Mouse (Mus musculus) erythroid progenitor cell, adult 5-6 weeks (primary cell): Measurements from ENCODE around the gene Nsa2. TPM values are rescaled to one million over a fixed set of nuclear protein-coding genes. Genes with fewer than 3 reads are reported as not detected.
"Not testable (repeated sequence)": the region's sequence is repeated elsewhere in the genome, so short reads cannot be mapped to it uniquely, and the experiment has no call there.

Experiments used
- ATAC-seq: replicated peaks from 2 replicates; pipeline ENCODE4 v1.8.0; 2016; ENCODE audit warnings: moderate number of reproducible peaks, mild to moderate bottlenecking, moderate TSS enrichment, inconsistent platforms; ENCODE audit not compliant: poor library complexity, low FRiP score, severe bottlenecking
- total RNA-seq, 2 experiments: library from RNA; stranded (forward) in 1 of 2; stranded (reverse) in 1 of 2; fragments of 150-400 nt in 1 of 2; fragments of 186-747, 209-891 nt in 1 of 2; gene quantifications; 2 replicates each; pipeline versions ENCODE4 v1.2.3 to v1.2.4; 2015 to 2017; ENCODE audit warnings: low replicate concordance in 2 of 2

The Nsa2 gene
- 52.0 and 132 TPM in 2 replicates for total RNA-seq (2015; ENCODE audit: low replicate concordance)
- total RNA-seq (2017; ENCODE audit: low replicate concordance): 70.3 and 93.3 TPM in 2 replicates

DNA sequence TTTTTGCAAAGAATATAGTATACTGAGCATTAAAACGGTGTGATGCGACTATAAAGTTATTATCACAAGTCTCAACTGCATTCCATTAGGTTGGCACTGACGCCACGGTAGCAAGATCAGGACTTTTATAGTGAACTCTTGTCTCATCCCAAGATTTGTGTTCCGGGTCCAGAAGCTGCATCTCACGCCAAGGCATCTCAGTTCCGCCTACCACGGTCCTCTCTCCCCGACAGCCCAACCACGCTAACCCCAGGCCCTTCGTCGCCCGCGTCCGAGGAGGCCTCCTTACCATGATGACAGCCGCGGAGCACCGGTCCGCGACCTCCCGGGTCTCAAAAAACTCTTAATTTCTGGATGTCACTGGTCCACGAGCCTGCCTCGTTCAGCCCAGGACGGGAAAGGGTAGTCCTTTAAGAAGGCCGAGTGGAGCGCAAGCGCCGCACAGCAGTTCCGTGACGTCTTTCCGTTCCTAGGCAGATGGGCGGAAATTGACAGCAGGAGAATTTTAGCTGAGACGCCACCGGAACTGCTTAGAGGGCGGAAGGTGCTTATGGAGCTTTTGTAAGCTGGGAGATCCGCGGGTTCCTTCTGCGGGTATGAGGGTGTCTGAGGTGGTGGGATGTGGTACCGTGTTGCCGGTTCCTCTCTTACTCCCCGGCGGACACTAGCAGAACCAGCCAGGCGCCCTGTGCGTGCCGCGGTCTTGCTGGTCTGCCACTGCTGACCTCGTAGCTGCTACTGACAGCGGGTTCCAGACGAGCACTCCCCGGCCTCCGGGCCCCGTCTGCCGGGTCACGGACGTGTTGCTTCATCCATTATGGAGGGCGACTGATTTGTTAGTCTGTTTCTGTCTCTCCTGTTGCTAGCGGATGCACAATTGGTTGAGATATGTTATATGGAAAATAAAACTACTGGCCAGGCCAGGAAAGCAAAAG lies at the start of gene Nsa2, which contains the start of gene Gfm2:
TSS of gene Nsa2 (minus strand) at position 472 of the 935 bp plus-strand sequence.
TSS of gene Gfm2 (plus strand) at position 472 of the 935 bp plus-strand sequence.
- ATAC-seq: peak; percentile 100

DNA sequence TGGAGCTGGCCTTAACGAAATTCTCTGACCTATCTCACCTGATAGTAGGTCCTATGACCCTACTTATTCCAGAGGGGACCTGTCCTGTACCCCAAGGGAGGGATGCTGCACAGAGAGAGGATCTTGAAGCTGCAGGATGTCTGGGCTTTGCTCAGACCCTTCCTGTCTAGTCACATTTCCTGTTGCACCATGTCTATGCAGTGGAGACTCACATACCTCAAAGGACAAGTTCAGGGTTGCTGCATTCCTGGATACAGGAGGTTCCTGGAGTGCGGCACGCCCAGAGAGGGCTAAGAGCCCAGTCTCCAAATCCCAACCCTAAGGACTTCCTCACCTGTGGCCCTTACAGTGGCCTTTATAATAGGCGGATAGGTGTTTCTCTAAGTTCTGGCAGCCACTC lies 48.6 kb upstream of the Nsa2 start:
- ATAC-seq: no peak

DNA sequence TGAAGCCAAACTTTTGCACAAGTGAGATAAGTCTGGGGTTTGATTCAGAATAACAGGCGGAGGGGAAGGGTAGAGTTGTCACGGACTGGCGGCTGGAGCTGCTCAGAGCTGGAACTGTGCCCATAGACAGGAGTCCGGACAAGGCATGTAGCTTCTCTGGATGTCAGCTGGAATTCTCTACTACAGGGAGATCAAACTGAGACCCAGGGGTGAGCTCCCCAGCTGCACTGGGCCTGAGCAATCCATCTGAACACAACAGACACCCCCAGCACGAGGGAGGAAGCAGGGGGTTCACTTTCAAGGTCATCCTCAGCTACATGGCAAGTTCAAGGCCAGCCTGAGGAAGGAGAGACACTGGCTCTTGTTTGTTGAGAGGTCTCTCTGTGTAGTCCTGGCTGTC lies 46.9 kb upstream of the Nsa2 start:
- no peak for ATAC-seq

DNA sequence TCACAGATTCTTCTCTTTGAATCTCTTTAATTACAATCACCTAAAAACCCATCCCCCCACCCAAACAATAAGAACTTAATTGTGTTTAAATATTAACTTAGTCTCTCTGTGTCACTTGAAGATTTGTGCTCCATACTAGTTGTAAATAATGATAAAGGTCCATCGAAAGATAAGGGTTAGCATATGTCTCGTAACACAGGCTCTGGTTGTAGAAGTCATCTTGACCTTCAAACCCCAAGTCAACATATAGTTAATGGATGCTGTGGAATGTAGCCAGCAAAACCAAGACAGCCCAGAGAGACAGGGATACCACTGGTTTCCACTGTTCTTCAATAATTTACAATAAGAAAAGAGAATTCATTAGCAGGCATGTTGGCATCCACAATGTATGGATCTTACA lies 46.4 kb upstream of the Nsa2 start:
- ATAC-seq: no peak

DNA sequence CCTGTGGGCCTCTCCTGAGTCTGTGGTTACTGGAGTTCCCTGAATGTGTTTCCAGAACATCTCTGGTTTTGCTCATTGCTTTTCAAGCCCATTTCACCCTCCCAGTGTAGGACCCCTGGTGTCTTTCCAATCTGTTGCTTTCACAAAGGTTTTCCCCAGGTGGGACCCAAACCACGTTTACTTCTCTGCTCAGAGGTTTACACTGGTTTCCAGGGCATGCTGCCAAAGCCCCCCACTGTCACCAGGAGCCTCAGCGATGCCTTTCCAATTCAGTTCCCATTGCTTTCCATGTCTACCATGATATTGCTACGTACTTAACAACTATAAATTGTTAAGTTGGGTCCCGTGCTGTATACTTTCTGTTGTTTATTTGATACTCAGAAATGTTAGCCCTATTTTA lies 45.1 kb upstream of the Nsa2 start:
- ATAC-seq: no peak

DNA sequence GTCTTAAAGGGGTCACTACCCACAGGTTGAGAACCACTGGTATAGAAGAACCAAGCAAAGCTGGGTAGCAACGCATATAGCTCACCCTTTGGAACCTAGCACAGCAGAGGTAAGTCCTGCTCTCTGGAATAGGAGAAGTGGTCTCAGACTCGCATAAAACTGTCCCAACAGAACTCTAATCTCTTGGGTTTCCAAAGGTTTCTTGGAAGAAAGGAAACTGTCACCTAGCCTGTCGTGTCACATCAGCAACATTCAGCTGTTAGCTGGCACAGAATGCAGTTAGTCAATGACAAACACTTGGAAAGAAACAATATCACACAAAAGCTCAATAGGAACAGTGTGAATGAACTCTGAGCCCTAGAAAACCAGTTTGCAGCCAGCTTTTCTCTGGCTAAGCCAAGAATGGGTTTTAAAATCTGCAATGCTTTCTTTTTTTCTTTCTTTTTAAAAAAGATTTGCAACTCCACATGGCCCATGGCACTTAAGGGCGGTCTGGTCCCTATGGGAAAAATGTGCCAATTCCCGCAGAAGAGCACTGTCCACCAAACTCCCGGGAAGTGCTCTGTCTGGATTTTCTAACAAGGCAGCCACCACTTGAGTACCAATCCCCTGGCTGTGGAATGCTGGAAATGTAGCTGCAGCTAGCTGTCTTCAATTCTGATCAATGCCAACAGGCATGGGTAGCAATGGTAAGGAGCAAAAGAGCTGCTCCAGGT lies 42.5 kb upstream of the Nsa2 start:
- no peak for ATAC-seq

DNA sequence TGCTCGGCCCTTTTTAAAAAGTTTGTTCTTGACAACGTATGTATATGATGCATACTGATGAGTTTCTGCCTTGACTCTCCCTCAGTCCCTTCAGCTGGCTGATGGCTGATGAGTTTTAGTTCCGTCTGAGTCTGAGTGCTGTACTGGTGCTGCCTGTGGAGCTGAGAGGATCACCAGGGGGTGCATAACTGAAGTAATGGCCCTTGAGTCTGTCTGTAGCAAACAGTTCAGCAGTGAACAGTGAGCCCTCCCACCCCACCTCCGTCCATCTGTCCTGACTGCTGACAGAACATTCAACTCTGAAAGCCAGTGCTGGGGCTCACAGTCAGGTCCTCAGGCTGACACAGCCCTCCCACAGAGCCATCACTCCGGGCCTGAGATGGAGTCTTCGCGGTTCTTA lies 41.2 kb upstream of the Nsa2 start:
- ATAC-seq: no peak

DNA sequence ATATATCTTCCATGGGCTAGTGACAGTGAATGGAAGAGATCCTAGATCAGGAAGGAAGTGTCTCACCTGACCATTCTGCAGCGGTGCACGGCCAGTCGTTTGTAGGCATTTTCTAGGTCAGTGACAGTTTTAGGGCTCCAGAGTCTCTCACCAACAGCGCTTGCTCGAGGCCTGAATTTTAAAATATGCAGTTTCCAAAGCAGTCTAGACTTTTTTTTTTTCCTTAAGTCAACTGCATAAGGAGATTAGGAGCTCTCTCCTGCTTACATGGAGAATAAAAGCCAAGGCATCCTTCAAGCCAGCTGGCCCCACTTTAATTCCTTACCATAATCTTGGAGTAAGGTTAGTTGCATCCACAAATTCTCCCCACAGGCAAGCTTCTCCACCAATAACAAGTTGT lies 39.0 kb upstream of the Nsa2 start:
- ATAC-seq: no peak

DNA sequence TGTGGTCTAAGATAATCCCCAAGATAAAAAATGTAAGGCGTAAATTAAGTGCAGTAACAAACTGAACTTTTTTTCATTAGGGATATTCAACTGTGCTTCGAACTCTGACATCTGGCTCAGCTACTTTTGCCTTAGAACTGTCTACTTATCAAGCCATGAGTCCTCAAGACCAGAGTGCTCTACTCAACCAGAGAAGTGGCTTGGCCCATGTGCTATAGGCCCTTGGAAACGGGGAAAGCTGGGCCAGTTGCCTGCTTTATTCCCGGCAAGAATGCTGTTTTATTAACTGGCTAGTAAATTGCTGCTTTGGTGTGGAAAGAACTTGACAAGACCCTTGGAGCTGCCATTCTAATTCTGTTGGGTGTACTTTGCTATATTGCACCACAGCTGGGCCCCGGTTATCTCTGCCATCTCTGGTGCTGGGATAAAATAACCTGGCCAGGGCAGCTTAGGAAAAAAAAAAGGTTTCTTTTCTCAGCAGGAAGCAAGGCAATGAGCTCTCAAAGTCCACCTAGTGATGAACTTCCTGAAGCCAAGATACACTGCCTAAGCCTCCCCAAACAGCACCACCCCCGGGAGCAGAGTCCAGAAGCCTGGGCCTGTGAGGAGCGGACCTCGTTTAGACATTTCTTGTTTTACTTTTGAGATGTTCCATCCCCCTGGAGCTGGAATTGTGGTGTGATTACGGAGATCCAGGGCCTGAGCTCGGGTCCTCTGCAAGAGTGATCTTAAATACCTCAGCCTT lies 38.0 kb upstream of the Nsa2 start:
- ATAC-seq: no peak

DNA sequence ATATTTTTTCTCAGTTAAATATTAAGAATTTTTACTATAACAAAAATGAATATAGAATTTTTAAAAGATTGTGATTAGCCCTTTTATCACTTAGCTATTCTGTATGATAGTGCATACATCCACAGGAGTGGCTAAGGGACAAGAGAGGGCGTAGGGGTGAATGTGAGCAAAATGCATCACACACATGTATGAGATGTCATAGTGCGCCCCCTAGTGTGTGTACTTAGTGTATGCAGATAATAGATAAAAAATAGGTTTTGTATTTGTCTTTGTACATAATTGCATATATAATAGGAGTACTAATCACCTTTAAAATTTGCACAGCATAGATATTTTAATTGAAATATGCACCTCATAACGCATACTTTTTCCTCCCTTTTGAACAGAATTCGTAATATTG lies 8.1 kb upstream of the Nsa2 start:
- peak; percentile 72 for ATAC-seq

DNA sequence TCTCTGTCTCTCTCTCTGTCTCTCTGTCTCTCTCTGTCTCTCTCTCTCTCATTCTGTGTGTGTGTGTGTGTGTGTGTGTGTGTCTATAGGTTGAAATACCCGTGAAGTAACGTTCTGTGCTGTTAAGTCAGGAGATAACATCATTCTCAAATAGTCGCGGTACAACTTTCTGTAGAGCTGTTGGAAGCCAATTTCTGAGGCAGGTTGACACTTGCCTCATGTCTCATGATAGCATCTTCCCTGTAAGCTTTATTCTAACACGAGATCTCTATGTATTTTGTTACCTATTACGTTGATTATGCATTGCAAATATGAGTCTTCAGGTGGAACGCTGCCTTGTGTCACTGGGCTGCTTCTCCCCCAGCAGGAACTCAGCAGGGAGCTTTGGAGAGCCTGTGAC lies 4.6 kb upstream of the Nsa2 start:
- ATAC-seq: no peak

DNA sequence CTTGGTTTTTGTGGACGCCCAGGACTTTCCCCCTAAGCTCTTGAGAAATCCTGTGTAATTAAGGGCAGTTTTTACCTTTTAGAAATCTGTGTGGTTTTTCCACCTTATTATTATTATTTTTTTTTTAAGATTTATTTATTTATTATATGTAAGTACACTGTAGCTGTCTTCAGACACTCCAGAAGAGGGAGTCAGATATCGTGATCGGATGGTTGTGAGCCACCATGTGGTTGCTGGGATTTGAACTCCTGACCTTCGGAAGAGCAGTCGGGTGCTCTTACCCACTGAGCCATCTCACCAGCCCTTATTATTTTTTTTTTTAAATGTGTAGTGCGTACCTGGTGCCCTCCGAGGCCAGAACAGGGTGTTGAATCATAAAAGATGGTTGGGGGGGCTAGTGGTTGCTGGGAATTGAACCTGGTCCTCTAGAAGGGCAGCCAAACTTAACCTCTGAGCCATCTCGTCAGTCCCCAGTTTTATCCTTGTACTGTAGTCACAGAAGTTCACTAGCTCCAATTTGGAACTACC lies 731 bp upstream of the Nsa2 start:
- not testable (repeated sequence) for ATAC-seq

DNA sequence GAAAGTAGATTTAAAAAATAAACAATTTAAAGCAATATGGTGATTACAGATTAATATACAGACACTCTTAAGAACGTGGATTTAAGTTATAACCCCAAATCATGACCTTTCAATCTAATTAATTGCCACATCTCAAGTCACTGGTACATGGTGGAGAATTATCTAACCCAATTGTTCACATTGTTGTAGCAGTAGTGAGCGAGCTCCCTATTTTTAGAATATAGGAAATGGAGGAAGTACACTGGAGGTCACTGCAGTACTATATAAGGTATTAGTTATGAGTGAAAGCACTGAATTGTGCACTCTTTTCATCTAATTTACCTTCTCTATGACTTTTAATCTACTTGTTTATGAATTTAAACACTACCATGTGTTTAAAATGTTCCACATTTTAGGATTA lies 7.3 kb downstream of the Nsa2 start:
- ATAC-seq: not testable (repeated sequence)

DNA sequence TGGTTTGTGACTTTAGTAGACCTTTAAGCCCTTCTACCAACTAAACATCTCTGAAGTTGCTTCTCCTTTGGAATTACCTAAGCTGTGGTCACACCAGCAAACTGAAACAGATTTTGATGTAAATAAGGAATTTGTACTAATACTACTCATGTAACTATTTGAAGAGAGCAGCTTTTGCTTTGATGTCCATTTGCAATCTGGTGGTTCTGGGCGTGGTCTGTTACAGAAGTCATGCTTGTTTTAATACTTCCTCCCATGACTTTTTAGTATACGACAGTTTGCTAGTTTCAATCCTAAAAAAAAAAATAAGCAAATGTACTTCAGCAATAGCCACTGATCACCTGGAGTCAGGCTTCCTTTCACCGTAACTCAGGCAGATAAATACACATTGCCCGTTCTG lies 8.1 kb downstream of the Nsa2 start:
- ATAC-seq: not testable (repeated sequence)

DNA sequence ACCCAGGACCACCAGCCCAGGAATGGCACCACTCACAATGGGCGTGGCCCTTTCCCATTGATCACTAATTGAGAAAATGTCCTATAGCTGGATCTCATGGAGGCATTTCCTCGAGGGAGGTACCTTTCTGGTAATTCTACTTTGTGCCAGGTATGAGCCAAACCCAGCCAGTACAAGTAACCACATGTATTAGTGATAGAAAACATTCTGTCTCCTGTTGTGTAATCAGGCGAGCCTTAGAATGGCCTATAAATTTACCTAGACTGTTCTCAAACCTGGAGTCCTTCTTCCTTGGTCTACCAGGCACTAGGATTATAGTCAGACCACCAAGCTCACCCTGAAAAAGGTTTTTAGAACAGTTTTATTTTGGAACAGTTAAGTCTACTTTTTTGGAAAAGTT lies 16.4 kb downstream of the Nsa2 start:
- ATAC-seq: no peak

DNA sequence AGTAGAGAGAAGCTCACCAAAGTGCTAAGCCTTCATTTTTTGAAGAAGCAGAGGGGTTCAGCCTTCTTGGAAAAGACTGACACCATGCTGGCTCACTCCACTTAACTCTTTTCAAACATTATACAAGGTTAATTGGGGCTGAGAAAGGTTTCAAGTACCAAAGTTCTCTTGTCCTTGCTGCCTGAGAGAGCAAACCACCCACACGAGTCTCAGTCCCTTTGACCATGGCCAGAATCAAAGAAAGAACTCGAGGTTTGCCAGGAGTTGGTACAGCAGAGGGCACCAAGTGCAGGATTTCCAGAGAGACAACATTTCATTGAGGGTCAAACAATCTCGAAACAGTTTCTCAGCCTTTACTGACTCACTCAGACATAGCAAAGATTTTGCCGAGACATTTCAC lies 28.7 kb downstream of the Nsa2 start:
- ATAC-seq: no peak

DNA sequence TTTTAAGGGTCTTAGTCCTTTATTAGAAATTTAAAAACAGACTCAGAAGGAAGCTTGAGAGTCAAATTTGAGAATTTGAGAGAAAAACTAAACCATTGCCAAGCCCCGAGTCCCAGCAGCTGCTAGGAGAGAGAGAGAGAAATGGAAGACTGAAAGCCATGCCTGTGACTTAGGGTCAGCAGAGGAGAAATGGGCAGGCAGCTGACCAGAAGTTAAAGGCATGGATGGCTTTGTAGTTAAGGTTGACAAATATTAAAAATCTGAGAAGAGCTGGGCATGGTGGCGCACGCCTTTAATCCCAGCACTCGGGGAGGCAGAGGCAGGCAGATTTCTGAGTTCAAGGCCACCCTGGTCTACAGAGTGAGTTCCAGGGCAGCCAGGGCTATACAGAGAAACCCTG lies 30.0 kb downstream of the Nsa2 start:
- not testable (repeated sequence) for ATAC-seq

DNA sequence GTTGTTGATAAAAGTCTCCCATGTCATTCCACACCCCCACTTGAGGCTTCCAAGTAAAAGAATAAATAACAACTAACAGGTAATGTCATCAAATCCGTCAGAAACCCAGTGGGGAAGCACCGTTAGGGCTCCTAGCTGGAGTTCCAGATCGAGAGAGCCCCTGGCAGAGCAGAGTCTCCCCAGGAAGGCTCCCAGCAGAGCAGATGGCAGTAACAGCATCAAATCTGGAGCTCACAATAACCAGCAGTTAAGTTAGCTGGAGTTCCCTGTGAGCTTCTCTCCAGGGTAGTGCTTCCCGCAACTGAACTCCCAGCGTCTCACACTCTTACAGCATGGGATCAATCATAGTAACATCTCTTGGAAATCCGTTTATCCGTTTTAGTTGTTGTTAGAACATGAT lies 32.7 kb downstream of the Nsa2 start:
- no peak for ATAC-seq

DNA sequence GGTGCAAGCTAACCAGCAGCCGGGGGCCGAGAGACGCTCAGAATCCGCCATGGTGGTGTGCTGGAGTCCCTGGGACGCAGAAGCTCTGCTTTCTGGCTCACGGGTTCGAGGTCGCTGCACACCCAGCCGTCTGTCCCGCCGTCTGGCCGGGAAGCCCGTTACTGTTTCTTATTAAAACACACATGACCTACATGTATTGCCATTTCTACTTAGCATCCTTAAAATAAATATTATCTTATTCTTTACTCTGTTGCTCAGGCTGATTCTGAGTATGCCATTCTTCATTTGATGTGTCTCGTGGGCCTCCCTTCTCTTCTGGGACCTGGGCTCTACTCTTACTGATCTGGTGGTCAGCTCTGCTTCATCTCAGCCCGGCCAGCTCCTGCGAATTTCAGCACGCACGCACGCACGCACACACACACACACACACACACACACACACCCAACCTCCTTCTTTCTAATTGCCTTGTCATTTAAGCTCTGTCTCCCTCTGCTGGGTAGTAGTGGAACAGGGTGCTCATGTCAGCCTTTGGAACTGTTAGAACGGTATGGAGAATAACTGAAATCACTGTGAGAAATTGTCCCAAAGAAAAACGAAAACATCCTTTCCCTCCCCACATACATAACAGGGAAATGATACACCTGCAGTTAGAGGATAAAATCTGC lies 38.4 kb downstream of the Nsa2 start, which contains the start of gene Gm6169:
TSS of gene Gm6169 (minus strand) at position 51 of the 666 bp plus-strand sequence.
- no peak for ATAC-seq
